Mouse (Mus musculus): Measurements from ENCODE around the gene Kcnip1.

DNA sequence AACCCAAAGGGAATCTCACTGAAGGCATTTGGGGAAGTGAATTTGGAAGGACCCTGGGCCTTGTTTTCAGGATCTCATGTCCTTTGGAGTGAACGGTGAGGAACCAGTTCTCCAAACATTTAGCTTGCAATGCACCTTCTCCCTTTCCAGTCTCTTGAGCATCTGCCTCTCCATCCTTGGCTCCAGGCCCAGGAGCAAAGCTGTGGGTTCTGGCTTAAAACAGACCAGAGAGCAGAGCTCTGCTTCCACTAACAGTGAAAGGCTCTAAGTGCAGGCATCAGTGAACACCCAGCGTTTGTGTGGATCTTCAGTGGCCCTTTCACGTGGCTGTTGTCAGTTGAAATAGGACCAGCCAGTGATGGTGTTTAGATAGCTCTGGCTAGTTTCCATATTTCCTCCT, 307.0 kb downstream of the Kcnip1 start:
- TF ChIP-seq CTCF (IDR thresholded peaks at IDR 0.05; ENCODE audit: low read depth, low read length) (no peak), POLR2A (IDR thresholded peaks at IDR 0.05; ENCODE audit: extremely low read depth, insufficient read depth, low read length) (no peak)
